Mouse (Mus musculus) gastrocnemius, postnatal 36 days (tissue): Measurements from ENCODE around the gene Hist1h3c. TPM values are rescaled to one million over a fixed set of nuclear protein-coding genes. Genes with fewer than 3 reads are reported as not detected.
"Not testable (repeated sequence)": the region's sequence is repeated elsewhere in the genome, so short reads cannot be mapped to it uniquely, and the experiment has no call there.

Experiments
- DNase-seq, 2 experiments: peaks; one replicate each; pipeline ENCODE4 v3.0.0; 2022
- intact Hi-C: fragments of 180-260 bp; cut with DNase I; formaldehyde crosslinking; loops from one replicate; pipeline ENCODE4 v1.15.1; 2025
- total RNA-seq, 2 experiments: library from RNA; stranded (reverse); gene quantifications; 2 replicates each; pipeline ENCODE4 v1.2.3; 2021

Hist1h3c gene
- total RNA-seq, 2 experiments from 2014 or later = 4.5 to 4.6 TPM

DNA sequence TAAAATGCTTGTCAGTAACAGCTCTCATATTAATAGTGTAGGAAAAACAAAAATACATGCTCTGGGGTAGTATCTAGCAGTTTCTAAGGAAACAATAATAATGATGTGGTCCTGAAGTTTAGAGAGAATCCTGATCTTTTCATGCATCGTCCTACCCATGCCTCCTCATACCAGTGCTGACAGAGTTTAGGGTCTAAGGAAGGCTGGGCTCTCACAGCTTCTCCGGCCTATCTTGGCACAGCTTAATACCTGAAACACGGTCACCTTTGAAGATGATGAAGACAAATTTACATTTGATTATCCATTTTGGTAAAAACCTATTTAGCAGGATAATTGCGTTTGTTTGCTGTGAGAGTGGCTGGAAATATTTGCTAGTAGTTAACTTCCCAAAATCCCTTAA is 1.4 kb downstream of the Hist1h3c start:
- DNase-seq = no peak
- intact Hi-C loops = no loop called here

GRCm38 (mm10) chr13:23743215-23743614 is 2.2 kb downstream of the Hist1h3c start:
- DNase-seq = no peak
- intact Hi-C loops = no loop called here

DNA sequence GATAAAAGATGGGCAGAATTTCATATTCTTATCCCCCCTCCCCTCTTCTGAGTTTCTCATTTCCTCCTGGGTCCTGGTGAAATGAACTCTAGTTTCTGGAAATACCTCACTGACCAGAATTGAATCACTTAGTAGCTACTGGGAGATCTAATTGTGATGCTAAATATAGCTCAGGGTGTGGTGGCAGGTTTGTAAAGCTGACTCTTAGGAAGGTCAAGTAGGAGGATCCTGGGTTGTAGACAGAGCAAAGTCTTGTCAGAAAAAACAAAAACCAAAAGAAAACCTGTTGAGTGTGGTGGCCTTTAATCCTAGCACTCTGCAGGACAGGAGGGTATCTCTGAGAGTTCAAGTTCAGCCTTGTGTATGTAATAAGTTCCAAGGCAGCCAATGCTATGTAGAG is 3.4 kb downstream of the Hist1h3c start:
- intact Hi-C loops = no loop called here
- DNase-seq = no peak

- intact Hi-C loops = no loop called here
- no peak for DNase-seq
Observed at GRCm38 (mm10) chr13:23740910-23741309, 4.5 kb downstream of the Hist1h3c start.

- DNase-seq = no peak
- intact Hi-C loops = no loop called here
Observed at GRCm38 (mm10) chr13:23740256-23740840, 5.1 kb downstream of the Hist1h3c start.

DNA sequence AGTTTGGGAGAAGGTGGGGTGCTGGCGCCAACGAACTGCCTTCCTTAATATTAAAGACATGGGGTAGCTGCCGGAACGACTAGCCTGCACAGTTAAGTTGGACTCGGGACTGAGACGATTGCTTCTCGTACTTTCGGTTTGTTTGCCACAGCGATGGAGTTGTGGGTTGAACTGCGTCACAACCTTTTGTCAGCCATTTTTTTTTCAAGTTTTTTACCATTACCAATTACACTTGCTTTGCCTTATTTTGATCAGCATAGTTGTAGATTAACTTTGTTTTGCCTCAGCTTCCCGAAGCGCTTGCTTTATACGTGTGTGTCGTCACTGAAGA is 5.5 kb downstream of the Hist1h3c start:
- intact Hi-C loops = loop anchor here (10.0 kb wide), 1 partner anchor 115 kb away; the partner anchor contains the start of genes Hist1h1e and Hist1h2be
- DNase-seq = no peak

DNA sequence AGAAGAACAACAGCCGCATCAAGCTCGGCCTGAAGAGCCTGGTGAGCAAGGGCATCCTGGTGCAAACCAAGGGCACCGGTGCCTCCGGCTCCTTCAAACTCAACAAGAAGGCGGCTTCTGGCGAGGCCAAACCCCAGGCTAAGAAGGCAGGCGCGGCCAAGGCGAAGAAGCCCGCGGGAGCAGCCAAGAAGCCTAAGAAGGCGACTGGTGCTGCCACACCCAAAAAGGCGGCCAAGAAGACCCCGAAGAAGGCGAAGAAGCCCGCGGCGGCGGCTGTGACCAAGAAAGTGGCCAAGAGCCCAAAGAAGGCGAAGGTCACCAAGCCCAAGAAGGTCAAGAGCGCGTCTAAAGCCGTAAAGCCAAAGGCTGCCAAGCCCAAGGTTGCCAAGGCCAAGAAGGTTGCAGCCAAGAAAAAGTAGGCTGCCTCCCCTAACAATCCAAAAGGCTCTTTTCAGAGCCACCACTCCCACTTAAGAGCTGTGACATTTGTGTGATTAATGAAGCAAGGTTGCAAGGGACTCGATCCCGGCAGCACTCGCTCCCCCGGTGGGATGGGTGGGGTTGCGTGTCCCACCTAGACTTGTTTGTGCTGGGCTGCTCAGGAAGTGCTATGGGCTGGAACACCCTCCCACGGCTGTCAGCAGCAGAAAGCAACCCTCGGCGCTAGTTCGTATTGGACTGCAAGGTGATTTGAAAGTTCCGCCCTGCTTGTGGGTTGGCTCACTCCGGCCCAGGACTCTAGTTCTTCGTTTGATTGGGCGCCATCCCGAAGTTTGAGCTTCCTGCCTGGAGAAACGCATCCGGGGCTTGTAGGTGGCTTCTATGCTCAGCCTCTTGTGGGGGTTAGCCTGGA is 6.1 kb downstream of the Hist1h3c start:
- DNase-seq = peak; percentile 86 to 91
- intact Hi-C loops = loop anchor here (10.0 kb wide), 1 partner anchor 114 kb away; the partner anchor contains the start of genes Hist1h1e and Hist1h2be

DNA sequence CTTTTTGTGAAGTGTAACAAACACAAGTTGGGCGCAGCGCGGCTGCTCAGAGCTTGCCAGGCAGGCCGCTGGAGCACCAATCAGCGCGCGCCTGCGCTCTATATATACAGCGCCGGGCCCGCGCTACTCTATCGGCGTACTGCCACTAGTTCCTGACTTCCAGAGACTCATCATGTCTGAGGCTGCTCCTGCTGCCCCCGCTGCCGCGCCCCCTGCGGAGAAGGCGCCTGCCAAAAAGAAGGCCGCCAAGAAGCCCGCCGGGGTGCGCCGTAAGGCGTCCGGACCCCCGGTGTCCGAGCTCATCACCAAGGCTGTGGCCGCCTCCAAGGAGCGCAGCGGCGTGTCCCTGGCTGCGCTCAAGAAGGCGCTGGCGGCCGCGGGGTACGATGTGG is 6.7 kb downstream of the Hist1h3c start, which contains the start of gene Hist1h1c:
TSS of gene Hist1h1c (plus strand) at position 132 of the 392 bp plus-strand sequence.
- intact Hi-C loops = loop anchor here (10.0 kb wide), 1 partner anchor 114 kb away; the partner anchor contains the start of genes Hist1h1e and Hist1h2be
- peak; percentile 82 to 86 for DNase-seq

DNA sequence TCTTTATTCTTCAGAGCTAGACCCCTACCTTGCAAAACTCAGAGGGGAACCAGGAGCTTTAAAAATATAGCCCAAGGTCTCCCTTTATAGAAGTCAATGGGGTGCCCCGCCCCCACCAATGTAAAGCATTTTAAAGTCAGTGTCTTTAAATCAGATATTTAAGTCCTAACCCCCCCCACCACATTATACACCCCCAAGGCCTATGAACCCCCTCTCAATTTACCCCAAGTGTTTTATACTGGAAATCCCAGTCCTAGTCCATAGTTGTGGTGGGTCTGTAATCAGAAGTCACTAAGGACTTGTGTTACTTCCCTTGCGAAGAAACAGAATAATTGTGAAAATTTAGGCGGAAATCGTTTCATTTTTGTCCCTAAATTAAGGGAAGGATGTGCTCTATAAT is 7.4 kb downstream of the Hist1h3c start:
- intact Hi-C loops = loop anchor here (10.0 kb wide), 1 partner anchor 113 kb away; the partner anchor contains the start of genes Hist1h1e and Hist1h2be
- DNase-seq = no peak

DNA sequence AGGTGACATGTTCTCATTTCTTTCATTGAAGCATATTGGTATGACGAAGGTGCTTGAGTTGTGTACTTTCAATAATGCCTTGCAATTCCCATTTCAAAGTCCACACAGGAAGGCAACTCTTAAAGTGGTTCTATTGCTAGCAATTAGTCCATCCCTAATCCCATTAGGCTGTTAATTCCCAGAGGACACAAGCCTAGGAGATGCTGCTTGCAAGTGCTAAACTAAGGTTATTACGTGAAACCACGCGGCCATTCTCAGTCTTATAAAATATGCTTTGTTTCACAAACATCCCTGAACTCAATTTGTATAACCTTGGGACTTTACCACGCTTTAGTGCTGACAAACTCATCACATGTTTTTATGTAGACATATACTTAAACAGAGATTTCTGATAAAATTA is 8.3 kb downstream of the Hist1h3c start:
- intact Hi-C loops = loop anchor here (10.0 kb wide), 1 partner anchor 112 kb away; the partner anchor contains the start of genes Hist1h1e and Hist1h2be
- no peak for DNase-seq

DNA sequence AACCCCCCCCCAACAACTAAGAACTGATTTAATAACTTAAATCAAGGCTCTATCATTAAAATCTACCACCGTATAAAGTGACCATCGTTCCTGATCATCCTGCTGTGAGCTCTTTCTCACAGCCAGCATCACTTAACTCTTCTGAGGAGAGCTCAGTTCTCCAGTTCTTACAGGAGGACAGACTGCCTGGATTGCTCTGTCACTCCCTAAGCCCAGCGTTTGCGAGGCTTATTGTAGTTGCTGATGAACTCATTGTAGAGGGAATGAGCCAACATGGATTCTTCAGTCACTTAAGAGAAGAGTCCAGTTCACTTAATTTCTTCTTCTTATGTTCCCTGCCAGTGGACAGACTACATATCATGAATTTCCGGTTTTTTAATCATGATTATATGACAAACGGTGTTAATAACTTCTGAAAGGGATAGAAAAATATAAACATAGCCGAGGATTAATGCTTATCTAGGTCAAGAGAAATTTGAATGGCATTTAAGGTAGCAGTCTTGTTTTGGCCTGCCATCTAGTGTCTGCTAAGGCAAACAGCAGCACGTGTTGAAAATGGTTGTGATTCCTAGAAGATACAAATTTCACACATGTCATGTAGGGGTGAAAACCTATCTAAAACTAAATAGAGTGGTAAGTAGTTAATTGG is 13.1 kb downstream of the Hist1h3c start:
- intact Hi-C loops = loop anchor here (1.0 to 10.0 kb wide), 2 partner anchors 31 to 107 kb away; partner anchors contain the start of genes Hist1h1e and Hist1h2be
- no peak for DNase-seq

DNA sequence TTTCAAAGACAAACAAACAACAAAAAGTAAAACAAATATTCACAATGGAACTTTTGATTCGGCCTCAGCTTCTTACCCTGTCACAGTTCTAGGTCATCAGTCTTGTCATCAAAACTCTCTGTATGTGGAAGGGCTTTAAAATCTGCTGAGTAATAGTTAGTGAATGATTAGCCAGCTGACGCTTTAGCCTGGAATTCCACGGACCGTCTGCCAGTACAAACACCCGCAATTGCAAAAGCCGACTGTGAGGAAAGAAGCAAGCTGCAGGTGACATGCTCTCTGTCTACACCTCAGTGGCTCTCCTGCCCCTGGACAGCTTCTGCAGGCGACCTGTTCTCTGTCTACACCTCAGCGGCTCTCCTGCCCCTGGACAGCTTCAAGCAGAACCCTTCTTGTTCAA is 14.9 kb downstream of the Hist1h3c start:
- intact Hi-C loops = loop anchor here (10.0 kb wide), 1 partner anchor 106 kb away; the partner anchor contains the start of genes Hist1h1e and Hist1h2be
- DNase-seq = no peak

- intact Hi-C loops = loop anchor here (10.0 kb wide), 1 partner anchor 105 kb away; the partner anchor contains the start of genes Hist1h1e and Hist1h2be
- DNase-seq = no peak
Observed at GRCm38 (mm10) chr13:23729706-23730105, 15.7 kb downstream of the Hist1h3c start.

- intact Hi-C loops = no loop called here
- DNase-seq = no peak
Observed at GRCm38 (mm10) chr13:23729192-23729525, 16.2 kb downstream of the Hist1h3c start.

GRCm38 (mm10) chr13:23728472-23729191 is 16.8 kb downstream of the Hist1h3c start:
- intact Hi-C loops = no loop called here
- no peak for DNase-seq

GRCm38 (mm10) chr13:23725213-23725612 is 20.2 kb downstream of the Hist1h3c start:
- intact Hi-C loops = no loop called here
- DNase-seq = no peak

- intact Hi-C loops = no loop called here
- DNase-seq = no peak
Observed at GRCm38 (mm10) chr13:23724239-23724638, 21.2 kb downstream of the Hist1h3c start.

DNA sequence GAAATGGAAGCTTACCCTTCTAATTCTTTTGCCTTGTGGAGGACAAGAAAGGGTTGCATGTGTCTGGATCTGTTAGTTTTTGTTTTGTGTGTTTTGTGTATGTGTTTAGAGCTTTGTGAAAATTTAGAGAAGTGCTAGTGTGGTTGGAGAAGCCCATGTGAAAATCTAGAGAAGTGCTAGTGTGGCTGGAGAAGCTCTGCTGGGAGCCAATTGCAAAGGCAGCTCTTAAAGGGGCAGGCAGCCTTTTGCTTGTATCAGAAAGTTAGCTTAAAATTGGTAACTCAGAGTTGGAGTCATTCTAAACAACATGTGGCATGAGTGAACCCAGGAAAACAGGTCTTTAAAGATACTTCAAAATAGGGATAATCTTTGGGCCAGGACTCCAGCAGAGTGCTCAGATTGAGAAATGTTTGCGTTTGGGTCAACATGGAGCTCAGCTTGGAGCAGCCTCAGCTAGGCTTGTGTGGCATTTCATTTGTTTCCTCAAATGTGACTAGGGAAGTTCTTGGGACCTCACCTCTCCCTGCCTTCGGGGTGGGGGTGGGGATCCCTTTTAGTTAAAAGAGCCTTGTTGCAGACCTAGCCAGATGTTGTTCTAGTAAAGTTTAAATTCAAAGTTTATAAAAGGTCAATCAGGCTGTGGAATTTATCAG is 27.7 kb downstream of the Hist1h3c start:
- DNase-seq, intact Hi-C loops: not testable (repeated sequence)

DNA sequence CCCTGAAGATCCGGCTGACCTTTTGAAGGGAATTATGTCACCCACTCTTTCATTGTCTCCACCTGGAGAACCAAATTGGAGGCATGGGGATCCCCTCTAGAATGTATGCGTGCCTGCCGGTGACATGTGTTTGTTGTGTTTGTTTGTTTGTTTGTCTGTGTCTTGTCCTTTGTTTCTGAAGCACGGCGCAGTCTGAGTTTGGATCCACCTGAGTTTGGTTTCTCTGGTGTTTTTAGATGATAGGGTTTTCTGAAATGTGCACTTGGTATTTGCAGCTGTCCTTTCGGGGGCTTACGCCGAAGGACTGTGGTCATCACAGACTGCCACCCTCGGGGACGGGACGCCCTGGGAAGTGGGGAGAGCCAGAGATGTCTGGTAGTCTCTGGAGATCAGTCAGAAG is 28.2 kb downstream of the Hist1h3c start:
- no peak for DNase-seq
- intact Hi-C loops = no loop called here
